Mouse (Mus musculus) liver, embryonic 15.5 days (tissue): Measurements from ENCODE around the gene Camk2g. TPM values are rescaled to one million over a fixed set of nuclear protein-coding genes. Genes with fewer than 3 reads are reported as not detected.
A peak's percentile ranks its signal among the peaks of the same experiment; 100 is the strongest.

Source experiments
- ATAC-seq: fragments of 200-750 bp; cut with Nextera tagmentation; 2 replicates; pipeline ENCODE4 v1.8.0; 2017; ENCODE audit warnings: moderate number of reproducible peaks, mild to moderate bottlenecking, moderate library complexity; ENCODE audit not compliant: insufficient read depth
- H3K27ac ChIP-seq: fragments of 300-500 bp; sonication (generic); replicated peaks from 2 replicates; pipeline ENCODE4 v1.5.1; 2015; ENCODE audit warnings: mild to moderate bottlenecking, inconsistent platforms
- H3K27me3 ChIP-seq: fragments of 300-500 bp; sonication (generic); 2 replicates; pipeline ENCODE4 v1.6.1; 2015; ENCODE audit warnings: mild to moderate bottlenecking, inconsistent platforms
- H3K36me3 ChIP-seq: fragments of 300-500 bp; sonication (generic); replicated peaks from 2 replicates; pipeline ENCODE4 v1.6.1; 2015; ENCODE audit warnings: moderate library complexity, mild to moderate bottlenecking, inconsistent platforms
- H3K4me1 ChIP-seq: fragments of 300-500 bp; sonication (generic); replicated peaks from 2 replicates; pipeline ENCODE4 v1.6.1; 2015; ENCODE audit warnings: inconsistent platforms
- H3K4me2 ChIP-seq: fragments of 300-500 bp; sonication (generic); 2 replicates; pipeline ENCODE4 v1.6.1; 2015; ENCODE audit warnings: moderate library complexity, mild to moderate bottlenecking, inconsistent platforms
- H3K4me3 ChIP-seq: fragments of 300-500 bp; sonication (generic); replicated peaks from 2 replicates; pipeline ENCODE4 v1.5.1; 2015; ENCODE audit warnings: mild to moderate bottlenecking, inconsistent platforms
- H3K9ac ChIP-seq: fragments of 300-500 bp; sonication (generic); 2 replicates; pipeline ENCODE4 v1.6.1; 2015; ENCODE audit warnings: moderate library complexity, mild to moderate bottlenecking, inconsistent platforms
- H3K9me3 ChIP-seq: fragments of 300-500 bp; sonication (generic); replicated peaks from 2 replicates; pipeline ENCODE4 v1.6.1; 2016; ENCODE audit warnings: inconsistent platforms
- WGBS: fragments of 180-500 bp; shearing (Covaris S2); methylation state at CpG from one replicate; pipeline ENCODE4 v1.1.7; 2015; ENCODE audit warnings: mixed read lengths; ENCODE audit not compliant: insufficient replicate concordance; 5-methylcytosine and 5-hydroxymethylcytosine counted together
- polyA plus RNA-seq: library from polyadenylated mRNA; unstranded; fragments of >200 nt; fragmentation: Nextera tagmentation; extraction: Ambion mirVana; gene quantifications from 2 replicates; pipeline ENCODE4 v1.2.1, GENCODE M21; 2015

The Camk2g gene
- polyA plus RNA-seq, 1 experiment from 2014 or later, result 5.7 TPM

DNA sequence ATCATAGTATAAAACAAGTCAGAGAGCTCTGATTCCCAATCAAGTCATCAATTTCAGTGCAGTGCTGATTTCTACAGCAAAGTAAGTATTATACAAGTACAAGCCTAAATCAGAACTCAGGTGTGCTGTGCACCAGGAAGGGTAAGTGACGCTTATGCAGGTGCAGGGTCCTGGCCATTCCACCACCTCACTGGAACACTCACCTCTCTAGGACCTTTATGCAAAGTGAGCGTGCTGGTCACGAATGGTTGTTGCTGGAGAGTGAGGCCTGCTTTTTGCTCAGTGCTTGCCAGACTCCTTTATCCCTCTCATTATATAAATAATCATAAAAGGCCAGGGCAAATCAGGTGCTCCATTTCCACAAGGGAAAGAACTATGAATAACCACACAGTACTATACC lies 93.5 kb downstream of the Camk2g start:
- Histone ChIP-seq H3K36me3 (peaks cover 27% of the 10 kb centered on the region), H3K9ac (no peak overlapping the region), H3K4me2 (no peak overlapping the region), H3K27ac (no peak overlapping the region), H3K27me3 (no peaks in the 10 kb centered on the region), H3K9me3 (no peaks in the 10 kb centered on the region), H3K4me1 (peaks cover 76% of the 10 kb centered on the region), H3K4me3 (no peak overlapping the region)
- no peak for ATAC-seq
- 73% methylated on average over 3 of the region's 3 CpGs for WGBS

GRCm38 (mm10) chr14:20698515-20698914 lies 95.4 kb downstream of the Camk2g start:
- H3K4me1 ChIP-seq, result peaks cover 81% of the 10 kb centered on the region
- H3K4me3 ChIP-seq, result no peak overlapping the region
- WGBS, result 43% methylated on average over 2 of the region's 2 CpGs
- H3K9ac ChIP-seq, result no peak overlapping the region
- H3K27ac ChIP-seq, result no peak overlapping the region; the same call in 1 of the 2 replicates
- H3K4me2 ChIP-seq, result no peak overlapping the region
- ATAC-seq, result no peak
- H3K27me3 ChIP-seq, result no peaks in the 10 kb centered on the region
- no peaks in the 10 kb centered on the region for H3K9me3 ChIP-seq
- H3K36me3 ChIP-seq, result peaks cover 23% of the 10 kb centered on the region

DNA sequence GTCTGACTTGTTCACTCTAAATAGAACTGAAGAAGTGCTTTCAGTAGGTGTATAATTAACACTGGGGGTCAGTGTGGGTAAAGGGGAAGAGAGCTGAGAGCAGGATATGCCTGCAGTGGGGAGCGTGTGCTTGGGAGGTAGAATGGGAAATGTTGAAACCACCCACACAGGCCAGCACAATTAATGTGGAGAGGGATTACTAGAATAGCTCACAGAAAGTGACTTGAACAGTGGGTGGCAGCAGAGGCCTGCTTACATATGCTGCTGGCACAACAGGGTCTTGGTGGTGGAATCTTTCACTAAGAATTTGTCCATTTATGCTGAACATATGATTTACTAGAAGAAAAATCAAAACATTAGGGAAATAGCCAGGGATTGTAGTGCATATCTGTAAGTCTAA lies 96.9 kb downstream of the Camk2g start:
- H3K27ac ChIP-seq, result no peak overlapping the region
- WGBS, result 26% methylated on average over 1 of the region's 1 CpGs
- H3K27me3 ChIP-seq, result no peaks in the 10 kb centered on the region
- peaks cover 76% of the 10 kb centered on the region for H3K4me1 ChIP-seq
- peak overlapping the region; percentile 89 for H3K4me2 ChIP-seq
- H3K36me3 ChIP-seq, result peaks cover 38% of the 10 kb centered on the region
- H3K9me3 ChIP-seq, result no peaks in the 10 kb centered on the region
- peak overlapping the region; percentile 96 for H3K4me3 ChIP-seq
- H3K9ac ChIP-seq, result no peak overlapping the region
- no peak for ATAC-seq

GRCm38 (mm10) chr14:20695761-20696520 lies 97.9 kb downstream of the Camk2g start:
- Histone ChIP-seq H3K36me3 (peaks cover 49% of the 10 kb centered on the region), H3K4me1 (peaks cover 66% of the 10 kb centered on the region), H3K27me3 (no peaks in the 10 kb centered on the region), H3K4me3 (peak overlapping the region; percentile 96), H3K9me3 (no peaks in the 10 kb centered on the region), H3K9ac (peak overlapping the region; percentile 88), H3K27ac (peak overlapping the region; percentile 93), H3K4me2 (peak overlapping the region; percentile 89)
- WGBS, result 20% methylated on average over 27 of the region's 27 CpGs
- ATAC-seq, result no peak

GRCm38 (mm10) chr14:20694884-20695760 lies 98.8 kb downstream of the Camk2g start, which contains the start of gene Fut11:
TSS of gene Fut11 (plus strand) at chr14:20694968.
- ATAC-seq, result peak; percentile 83
- Histone ChIP-seq H3K9ac (peak within 1 kb of the TSS; percentile 88), H3K4me1 (peaks cover 60% of the 10 kb centered on the region), H3K9me3 (no peaks in the 10 kb centered on the region), H3K36me3 (peaks cover 51% of the 10 kb centered on the region), H3K4me2 (peak within 1 kb of the TSS; percentile 89), H3K27me3 (no peaks in the 10 kb centered on the region), H3K4me3 (peak within 1 kb of the TSS; percentile 96), H3K27ac (peak within 1 kb of the TSS; percentile 93)
- under 1% methylated on average over 111 of the region's 111 CpGs for WGBS

DNA sequence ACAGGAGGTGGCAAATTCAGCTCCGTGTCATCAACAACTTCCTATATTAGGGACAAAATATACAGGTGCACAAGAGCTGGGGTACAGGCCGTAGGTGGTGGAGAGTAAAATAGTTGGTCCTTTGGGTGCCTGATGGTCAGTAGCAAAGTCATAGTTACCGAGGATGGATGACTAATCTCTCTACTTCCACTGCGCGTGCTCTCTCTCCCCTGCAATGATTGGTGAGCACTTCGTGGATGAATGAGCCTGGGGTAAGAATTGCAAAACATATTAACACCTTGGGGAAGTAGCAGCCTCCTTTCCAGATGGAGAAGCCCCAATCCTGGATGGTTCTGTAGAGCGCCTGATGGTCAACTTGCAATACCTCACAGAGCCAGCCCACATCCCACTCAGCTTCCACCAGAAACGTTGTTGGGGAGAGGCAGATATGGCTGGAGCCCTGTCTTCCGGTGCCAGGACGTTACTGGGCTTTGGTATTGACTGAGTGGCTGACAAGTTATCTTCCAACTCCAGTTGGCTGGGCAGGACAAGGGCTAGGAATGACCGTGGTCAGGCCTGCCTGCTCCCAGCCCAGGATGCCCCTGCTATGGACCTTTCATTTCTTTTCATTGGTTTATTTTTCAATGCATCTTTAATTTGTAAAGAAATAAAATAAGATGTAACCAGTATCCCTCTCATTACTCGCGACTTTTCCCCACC lies 99.6 kb downstream of the Camk2g start:
- H3K9ac ChIP-seq, result peak overlapping the region; percentile 88
- no peaks in the 10 kb centered on the region for H3K9me3 ChIP-seq
- ATAC-seq, result peak; percentile 9; the same call in 1 of the 2 replicates
- H3K4me2 ChIP-seq, result peak overlapping the region; percentile 89
- H3K27me3 ChIP-seq, result no peaks in the 10 kb centered on the region
- H3K4me1 ChIP-seq, result peaks cover 56% of the 10 kb centered on the region
- WGBS, result 38% methylated on average over 13 of the region's 13 CpGs
- H3K4me3 ChIP-seq, result peak overlapping the region; percentile 96
- H3K36me3 ChIP-seq, result peaks cover 59% of the 10 kb centered on the region
- H3K27ac ChIP-seq, result peak overlapping the region; percentile 93

DNA sequence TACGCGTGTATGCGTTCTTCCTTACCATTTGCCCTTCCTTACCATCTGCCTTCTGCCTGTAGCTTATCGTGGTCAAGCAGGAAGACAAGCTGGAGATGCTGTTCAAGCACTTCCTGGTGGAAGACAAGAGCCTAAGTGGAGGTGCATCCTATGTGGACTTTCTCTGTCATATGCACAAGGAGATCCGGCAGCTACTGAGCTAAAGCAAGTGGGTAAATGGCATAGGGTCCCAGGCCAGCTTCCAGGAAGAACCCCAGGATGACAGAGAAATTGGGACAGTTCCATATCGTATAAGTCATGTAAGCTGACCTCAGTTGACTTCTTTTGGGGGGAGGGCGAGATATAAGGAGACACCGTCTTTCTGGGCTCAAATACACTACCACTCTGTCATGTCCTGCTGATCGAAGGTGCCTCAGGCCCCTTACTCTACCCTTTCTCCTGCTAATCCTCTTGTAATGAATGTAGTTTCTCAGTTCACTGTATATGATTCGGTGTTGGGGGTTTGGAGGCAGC lies 100.2 kb downstream of the Camk2g start:
- ATAC-seq, result no peak
- no peaks in the 10 kb centered on the region for H3K27me3 ChIP-seq
- 74% methylated on average over 10 of the region's 10 CpGs for WGBS
- H3K36me3 ChIP-seq, result peaks cover 66% of the 10 kb centered on the region
- H3K4me2 ChIP-seq, result peak overlapping the region; percentile 89
- no peaks in the 10 kb centered on the region for H3K9me3 ChIP-seq
- no peak overlapping the region for H3K9ac ChIP-seq
- H3K27ac ChIP-seq, result peak overlapping the region; percentile 93; the same call in 1 of the 2 replicates
- H3K4me3 ChIP-seq, result no peak overlapping the region
- H3K4me1 ChIP-seq, result peaks cover 49% of the 10 kb centered on the region

GRCm38 (mm10) chr14:20691772-20692171 lies 102.1 kb downstream of the Camk2g start:
- Histone ChIP-seq H3K4me1 (peaks cover 30% of the 10 kb centered on the region), H3K9me3 (no peaks in the 10 kb centered on the region), H3K27ac (no peak overlapping the region), H3K36me3 (peaks cover 77% of the 10 kb centered on the region), H3K27me3 (no peaks in the 10 kb centered on the region), H3K4me3 (no peak overlapping the region), H3K4me2 (no peak overlapping the region), H3K9ac (no peak overlapping the region)
- 84% methylated on average over 6 of the region's 6 CpGs for WGBS
- ATAC-seq, result no peak

- H3K27ac ChIP-seq, result no peak overlapping the region
- H3K4me1 ChIP-seq, result peaks cover 8% of the 10 kb centered on the region
- H3K36me3 ChIP-seq, result peaks cover 98% of the 10 kb centered on the region
- no peak overlapping the region for H3K4me3 ChIP-seq
- no peak overlapping the region for H3K4me2 ChIP-seq
- H3K9ac ChIP-seq, result no peak overlapping the region
- no peaks in the 10 kb centered on the region for H3K27me3 ChIP-seq
- 78% methylated on average over 2 of the region's 2 CpGs for WGBS
- ATAC-seq, result no peak
- no peaks in the 10 kb centered on the region for H3K9me3 ChIP-seq
These were observed 104.9 kb downstream of the Camk2g start for GRCm38 (mm10) chr14:20689009-20689408.

DNA sequence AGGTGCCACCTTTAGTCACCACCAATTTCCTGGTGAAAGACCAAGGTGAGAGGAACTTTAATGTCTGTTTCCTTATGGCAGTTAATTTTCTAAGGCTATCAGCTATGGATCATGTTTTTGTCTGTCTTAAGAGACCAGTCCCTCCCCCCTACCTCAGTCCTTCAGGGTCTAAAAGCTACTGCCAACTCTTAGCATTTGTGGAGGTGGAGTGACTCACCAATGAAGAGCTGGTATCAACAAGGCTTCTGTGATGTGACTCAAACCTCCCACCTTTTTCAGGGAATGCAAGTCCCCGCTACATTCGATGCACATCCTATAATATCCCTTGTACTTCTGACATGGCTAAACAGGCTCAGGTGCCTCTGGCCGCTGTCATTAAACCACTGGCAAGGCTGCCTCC lies 107.3 kb downstream of the Camk2g start:
- Histone ChIP-seq H3K4me2 (no peak overlapping the region), H3K36me3 (peaks cover 98% of the 10 kb centered on the region), H3K27me3 (no peaks in the 10 kb centered on the region), H3K4me1 (peaks cover 7% of the 10 kb centered on the region; the same call in 1 of the 2 replicates), H3K9me3 (no peaks in the 10 kb centered on the region), H3K27ac (no peak overlapping the region), H3K9ac (no peak overlapping the region), H3K4me3 (no peak overlapping the region)
- WGBS, result 81% methylated on average over 3 of the region's 3 CpGs
- ATAC-seq, result no peak
